Mouse (Mus musculus) megakaryocyte-erythroid progenitor cell, adult 5-6 weeks (primary cell): ENCODE results near the gene Prg3. TPM values are rescaled to one million over a fixed set of nuclear protein-coding genes. Genes with fewer than 3 reads are reported as not detected.

Source experiments
- ATAC-seq: replicated peaks from 2 replicates; pipeline ENCODE4 v1.8.0; 2016; ENCODE audit warnings: mild to moderate bottlenecking, inconsistent platforms; ENCODE audit not compliant: severe bottlenecking, poor library complexity, low FRiP score, low TSS enrichment
- total RNA-seq, 2 experiments: library from RNA; stranded (forward) in 1 of 2; stranded (reverse) in 1 of 2; fragments of 200-1000, 215-1000 nt in 1 of 2; fragments of >200 nt in 1 of 2; fragmentation: Nextera tagmentation in 1 of 2; gene quantifications; 2 replicates each; pipeline ENCODE4 v1.2.3; 2014 to 2017

The Prg3 gene
- total RNA-seq, 2 experiments from 2014 or later: not detected

- ATAC-seq: no peak
Measured at GRCm38 (mm10) chr2:84967318-84967991, 20.6 kb upstream of the Prg3 start.

- ATAC-seq: no peak
Measured at GRCm38 (mm10) chr2:84975580-84975979, 12.4 kb upstream of the Prg3 start.

GRCm38 (mm10) chr2:84980188-84980587, 7.8 kb upstream of the Prg3 start, which contains the start of gene Prg2:
Prg2 (plus strand) TSS chr2:84980461.
- peak; percentile 70 for ATAC-seq

GRCm38 (mm10) chr2:84996376-84996775, 8.4 kb downstream of the Prg3 start:
- ATAC-seq: no peak

DNA sequence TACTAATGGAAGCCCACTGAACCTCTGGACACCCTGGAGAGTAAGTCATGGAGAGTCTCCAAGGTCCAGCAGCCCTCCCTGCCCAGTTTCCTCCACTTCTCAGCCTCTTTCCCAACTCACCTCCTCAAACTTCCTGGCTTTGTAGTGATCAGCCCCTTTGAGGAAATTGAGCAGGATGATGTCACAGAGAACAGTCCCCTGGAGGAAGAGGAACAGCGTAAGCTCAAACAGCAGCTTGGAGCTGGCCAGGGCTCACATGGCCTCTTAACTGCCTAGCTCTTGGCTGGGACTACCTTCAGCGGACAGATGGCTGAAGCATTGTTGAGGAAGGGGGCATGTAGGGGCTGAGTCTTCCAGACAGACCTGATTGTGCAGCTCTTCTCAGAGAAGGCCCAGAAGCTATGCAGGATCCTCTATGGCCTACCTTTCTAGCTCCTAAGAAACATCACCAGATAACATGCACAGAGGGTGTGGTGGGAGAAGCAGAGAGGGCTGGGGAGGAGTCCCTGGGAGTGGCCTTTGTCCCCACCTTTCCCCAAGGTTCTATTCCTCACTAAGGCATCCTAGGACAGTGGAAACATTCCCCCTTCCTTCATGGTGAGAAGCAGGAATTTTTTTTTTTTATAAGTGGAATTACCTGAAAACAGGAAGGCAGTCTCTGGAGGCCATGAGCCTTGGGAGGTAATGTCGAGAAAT, 11.6 kb downstream of the Prg3 start:
- ATAC-seq: no peak

GRCm38 (mm10) chr2:85001497-85001896, 13.5 kb downstream of the Prg3 start:
- ATAC-seq: no peak

- no peak for ATAC-seq
Measured at GRCm38 (mm10) chr2:85002575-85002974, 14.6 kb downstream of the Prg3 start.

DNA sequence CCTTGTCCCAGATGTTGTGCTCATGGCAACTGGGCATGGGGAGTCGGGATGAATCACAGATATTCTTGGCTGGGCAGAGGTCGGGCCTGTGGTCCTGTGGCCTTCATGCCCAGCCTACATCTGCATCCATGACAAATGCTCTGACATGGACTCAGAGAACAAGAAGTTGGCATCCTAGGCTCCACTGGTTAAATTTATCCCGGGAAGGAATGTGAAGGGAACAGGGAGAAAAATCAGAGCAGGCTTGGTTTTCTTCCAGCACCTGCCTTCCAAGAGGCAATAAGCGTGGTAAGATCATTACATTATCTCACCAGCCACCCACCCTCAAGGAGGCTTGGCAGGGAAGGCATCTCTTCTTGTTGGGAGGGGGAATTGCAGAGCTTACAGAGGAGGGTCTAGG, 16.3 kb downstream of the Prg3 start:
- no peak for ATAC-seq

DNA sequence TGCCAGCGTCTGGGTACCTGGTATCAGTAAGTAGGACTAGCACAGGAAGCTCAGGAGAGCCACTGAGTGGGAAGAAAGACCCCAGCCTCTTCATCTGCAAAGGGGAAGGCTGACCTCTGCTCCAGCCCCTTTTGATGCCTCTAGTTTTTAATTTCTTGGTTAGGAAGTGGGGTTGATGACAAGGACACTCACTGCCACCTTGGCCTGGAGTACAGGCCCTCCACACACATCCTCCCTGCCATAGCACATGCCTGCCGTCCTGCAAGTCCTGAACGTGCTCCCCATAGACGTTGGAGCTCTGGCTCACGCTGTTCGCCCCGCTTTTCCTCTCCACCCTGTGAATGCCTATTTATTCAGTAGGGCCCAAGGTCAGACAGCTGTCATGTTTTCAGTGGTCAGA, 18.6 kb downstream of the Prg3 start:
- no peak for ATAC-seq

- ATAC-seq: peak; percentile 31; the same call in 1 of the 2 replicates
Measured at GRCm38 (mm10) chr2:85007729-85008128, 19.7 kb downstream of the Prg3 start.

DNA sequence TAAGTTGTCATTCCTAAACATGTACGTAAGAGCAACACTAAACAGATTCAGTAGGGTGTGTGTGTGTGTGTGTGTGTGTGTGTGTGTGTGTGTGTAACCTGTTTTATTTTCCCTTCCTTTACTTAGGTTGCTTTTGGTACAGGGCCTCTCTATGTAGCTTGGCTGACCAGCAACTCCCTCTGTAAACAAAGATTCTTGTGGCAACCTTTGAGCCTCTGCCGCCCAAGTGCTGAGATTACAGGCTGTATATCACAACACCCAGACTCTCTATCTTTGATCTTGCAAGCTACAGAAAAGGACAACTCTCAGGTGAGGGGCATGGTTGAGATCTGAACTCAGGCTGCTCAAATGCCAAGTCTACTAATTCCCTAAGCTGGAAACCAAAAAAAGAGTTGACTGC, 21.2 kb downstream of the Prg3 start:
- no peak for ATAC-seq

DNA sequence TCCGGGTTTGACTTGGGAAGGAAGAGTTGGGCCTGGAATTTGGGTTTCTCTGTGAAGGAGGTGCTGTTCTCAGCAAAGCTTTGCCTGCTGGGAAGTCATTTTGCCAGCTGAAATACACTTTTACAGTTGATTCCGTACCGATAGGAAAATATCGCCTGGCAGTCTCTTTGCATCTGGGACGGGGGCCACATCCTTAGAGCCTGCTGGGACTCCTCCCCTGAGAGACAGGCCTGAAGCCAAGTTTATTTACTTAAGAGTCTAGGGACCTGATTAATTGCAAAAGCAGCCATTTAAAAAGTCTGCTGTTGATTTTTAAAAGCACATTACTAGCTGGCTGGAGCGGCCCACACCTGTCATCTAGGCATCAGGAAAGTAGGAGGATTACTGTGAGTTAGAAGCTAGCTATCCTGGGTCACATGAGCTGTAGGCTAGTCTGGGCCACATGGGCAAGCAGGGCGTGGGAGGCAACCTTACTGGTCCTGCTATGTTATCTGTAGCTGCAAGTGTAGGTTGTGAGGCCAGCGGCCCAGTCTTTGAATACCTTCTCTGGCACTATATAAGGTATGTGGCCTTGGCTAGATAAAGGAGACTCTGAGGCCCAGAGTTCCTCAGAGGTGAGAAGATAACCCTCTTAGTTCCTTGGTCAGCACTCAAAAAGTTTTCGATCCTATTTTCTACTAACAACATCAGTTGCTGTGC, 24.0 kb downstream of the Prg3 start:
- peak; percentile 92 for ATAC-seq

DNA sequence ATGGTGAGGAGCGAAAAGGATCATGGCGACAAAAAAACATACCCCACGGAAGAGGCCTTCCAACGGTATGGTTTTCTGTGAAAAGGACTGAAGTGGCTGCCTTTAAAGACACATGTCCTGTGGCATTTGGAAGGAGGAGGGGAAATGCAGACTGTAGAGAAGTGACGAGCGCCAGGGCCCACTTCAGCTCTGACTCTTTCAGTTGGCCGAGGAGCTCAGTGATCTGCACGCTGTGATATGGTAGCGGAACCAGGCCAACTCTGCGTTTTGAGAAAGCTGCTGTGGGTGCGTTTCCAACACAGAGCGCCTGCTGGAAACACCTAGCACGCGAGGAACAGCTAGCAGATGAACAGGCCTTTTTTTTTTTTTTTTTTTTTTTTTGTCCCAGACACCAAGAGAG, 24.7 kb downstream of the Prg3 start:
- ATAC-seq: peak; percentile 78

DNA sequence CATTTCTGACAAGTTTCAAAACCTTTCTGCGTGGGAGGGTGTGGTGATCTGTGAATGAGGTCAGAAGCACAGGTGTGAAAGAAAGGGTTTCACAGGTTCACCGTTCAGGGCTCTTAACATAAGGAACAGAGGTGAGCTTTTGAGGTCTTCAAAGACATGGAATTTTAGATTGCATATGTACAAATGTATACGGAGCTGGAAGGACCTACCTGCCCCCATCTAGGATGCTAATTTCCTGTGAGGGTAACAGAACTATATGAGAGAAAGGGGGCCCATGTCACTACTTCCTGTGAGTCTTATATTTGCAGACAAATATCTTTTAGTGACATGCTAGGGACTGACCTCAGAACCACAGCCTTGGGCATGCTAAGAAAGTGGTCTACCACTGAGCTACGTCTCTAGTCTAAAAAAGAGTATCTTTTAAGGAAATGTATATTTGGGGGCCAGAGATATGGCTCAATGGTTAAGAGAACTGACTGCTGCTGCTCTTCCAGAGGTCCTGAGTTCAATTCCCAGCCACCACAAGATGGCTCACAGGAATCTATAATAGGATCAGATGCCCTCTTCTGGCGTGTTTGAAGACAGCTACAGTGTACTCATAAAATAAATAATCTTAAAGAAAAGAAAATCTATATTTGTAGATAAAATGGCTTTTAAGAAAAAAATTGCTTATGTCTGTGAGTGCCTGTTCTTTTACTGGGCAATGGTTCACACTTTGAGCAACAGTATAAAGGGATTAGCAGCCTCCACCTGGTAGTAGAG, 26.0 kb downstream of the Prg3 start:
- no peak for ATAC-seq

GRCm38 (mm10) chr2:85014588-85014982, 26.6 kb downstream of the Prg3 start:
- ATAC-seq: no peak

DNA sequence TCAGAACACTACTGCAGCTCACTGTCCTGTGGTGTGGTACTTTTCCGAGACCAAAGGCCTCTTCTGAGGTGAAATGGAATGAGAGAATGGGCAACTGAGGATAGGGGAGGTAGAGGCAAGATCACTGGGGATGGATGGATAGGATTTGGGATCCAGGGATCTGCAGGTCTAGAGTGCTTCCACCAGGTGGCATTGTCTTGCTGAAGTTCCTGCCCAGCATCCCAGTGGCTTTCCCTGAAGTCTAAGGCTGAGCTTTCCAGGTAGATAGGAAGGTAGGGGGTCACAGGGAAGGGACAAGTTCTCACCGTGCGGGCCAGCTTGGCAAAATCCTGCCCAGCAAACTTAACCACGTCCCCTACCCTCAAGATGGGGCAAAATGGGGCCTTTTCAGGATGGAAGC, 34.0 kb downstream of the Prg3 start:
- ATAC-seq: no peak

GRCm38 (mm10) chr2:85026178-85026577, 38.2 kb downstream of the Prg3 start:
- no peak for ATAC-seq

DNA sequence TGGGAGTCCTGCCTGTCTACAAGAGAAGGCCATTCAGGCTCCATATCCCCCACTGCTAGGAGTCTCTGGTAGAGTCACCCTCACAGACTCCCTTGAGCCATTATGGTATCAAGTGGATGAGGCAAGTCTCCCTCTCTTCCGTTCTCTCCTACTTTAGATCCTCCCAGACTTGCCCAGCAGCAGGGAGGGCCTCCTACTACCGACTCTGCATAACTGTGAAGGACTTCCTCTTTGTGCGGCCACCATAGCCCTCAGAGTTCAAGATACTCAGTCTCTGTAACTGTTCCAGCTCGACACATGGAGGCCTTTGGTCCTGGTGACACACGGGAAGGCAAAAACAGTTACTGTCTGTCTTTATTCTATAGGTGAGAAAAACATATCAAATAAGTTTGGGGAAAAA, 39.3 kb downstream of the Prg3 start:
- no peak for ATAC-seq

- ATAC-seq: 0 out of 2 replicates have a peak, but pooled peaks have one; percentile 53
Measured at GRCm38 (mm10) chr2:85029897-85030296, 41.9 kb downstream of the Prg3 start.

- no peak for ATAC-seq
Measured at GRCm38 (mm10) chr2:85030989-85031388, 43.0 kb downstream of the Prg3 start.
